Mouse (Mus musculus): ENCODE measurements around the gene Topors. TPM values are rescaled to one million over a fixed set of nuclear protein-coding genes. Genes with fewer than 3 reads are reported as not detected.

Gene Topors
- polyA plus RNA-seq, 2 experiments, result 20.2 to 43.4 TPM

DNA sequence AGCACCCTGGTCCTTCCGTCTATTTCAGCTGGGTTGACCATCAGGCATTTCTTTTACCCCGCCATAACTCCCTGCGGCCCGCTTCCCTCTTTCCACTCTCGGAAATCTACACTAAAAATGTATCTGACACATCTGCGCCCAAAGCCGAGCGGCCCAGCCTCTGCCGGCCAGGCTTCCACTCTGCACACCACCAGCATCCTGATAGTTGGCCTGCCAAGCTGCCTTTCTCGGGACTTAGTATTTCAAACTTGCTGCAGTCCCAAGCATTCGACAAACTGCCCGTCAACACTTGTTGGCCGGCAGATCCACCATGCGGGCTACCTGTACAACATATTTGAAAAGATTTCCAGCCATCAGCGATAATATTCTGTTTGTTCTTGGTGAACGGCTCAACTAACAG is 815 bp downstream of the Topors start:
- DNase-seq (ENCODE audit: low spot score) (peak; percentile 6), ATAC-seq (ENCODE audit: low FRiP score, low read depth) (no peak)
- H3K27ac ChIP-seq (replicated peaks; ENCODE audit: low read depth, low read length), result peak overlapping the region; percentile 98
- peak overlapping the region; percentile 90 for H3K9ac ChIP-seq (ENCODE audit: low read depth, low read length, severe bottlenecking)
- H3K4me1 ChIP-seq (ENCODE audit: control insufficient read depth, insufficient read depth, low read length), result peaks cover 9% of the 10 kb centered on the region
- 0% methylated on average over 16 of the region's 16 CpGs for WGBS
- H3K36me3 ChIP-seq (ENCODE audit: control insufficient read depth, insufficient read depth, low read length), result peaks cover 36% of the 10 kb centered on the region
- no peaks in the 10 kb centered on the region for H3K9me3 ChIP-seq (ENCODE audit: control insufficient read depth, low read length)
- TF ChIP-seq POLR2A (IDR thresholded peaks at IDR 0.05; ENCODE audit: borderline replicate concordance, extremely low read depth, insufficient read depth, insufficient read length), result no peak
- no peaks in the 10 kb centered on the region for H3K27me3 ChIP-seq (ENCODE audit: control insufficient read depth, insufficient read depth, low read length)
- peak overlapping the region; percentile 86 for H3K4me2 ChIP-seq (replicated peaks; ENCODE audit: low read depth, low read length, severe bottlenecking)
- peak overlapping the region; percentile 82 for H3K4me3 ChIP-seq (replicated peaks; ENCODE audit: low read length)

DNA sequence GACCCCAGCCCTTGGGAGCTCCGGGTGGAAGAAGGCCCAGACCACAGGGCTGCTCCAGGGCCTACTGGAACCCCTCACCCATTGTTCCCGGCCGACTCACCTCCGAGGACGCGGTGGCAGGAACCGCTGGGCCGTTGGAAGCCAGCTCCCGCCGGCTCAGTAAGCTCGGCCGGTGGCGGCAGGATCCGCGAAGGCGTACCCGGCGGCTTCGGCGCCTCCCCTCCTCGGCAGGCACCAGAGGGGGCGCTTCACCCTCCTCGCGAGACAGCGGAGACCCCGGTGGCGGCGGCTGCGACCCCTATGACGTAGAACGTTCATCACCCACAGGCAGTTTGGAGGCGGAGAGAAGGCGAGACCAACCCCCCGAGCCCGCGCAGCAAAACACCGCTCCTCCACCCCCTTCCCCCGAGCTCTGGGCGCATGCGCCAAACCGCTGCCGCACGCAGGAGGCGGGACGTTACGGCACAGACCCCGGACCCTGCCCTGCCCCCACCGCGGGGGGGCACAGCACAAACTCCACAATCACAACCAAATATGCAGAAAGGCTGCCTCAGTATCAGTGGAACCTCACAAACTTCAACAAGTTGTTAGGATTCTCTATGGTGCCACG is 1.3 kb downstream of the Topors start:
- Histone ChIP-seq H3K9ac (ENCODE audit: low read depth, low read length, severe bottlenecking) (peak overlapping the region; percentile 90), H3K36me3 (ENCODE audit: control insufficient read depth, insufficient read depth, low read length) (peaks cover 36% of the 10 kb centered on the region), H3K4me2 (replicated peaks; ENCODE audit: low read depth, low read length, severe bottlenecking) (peak overlapping the region; percentile 86), H3K27ac (replicated peaks; ENCODE audit: low read depth, low read length) (peak overlapping the region; percentile 98), H3K4me3 (replicated peaks; ENCODE audit: low read length) (peak overlapping the region; percentile 82), H3K4me1 (ENCODE audit: control insufficient read depth, insufficient read depth, low read length) (peaks cover 9% of the 10 kb centered on the region), H3K9me3 (ENCODE audit: control insufficient read depth, low read length) (no peaks in the 10 kb centered on the region), H3K27me3 (ENCODE audit: control insufficient read depth, insufficient read depth, low read length) (no peaks in the 10 kb centered on the region)
- WGBS, result under 1% methylated on average over 44 of the region's 50 CpGs
- peak; percentile 88 for DNase-seq (ENCODE audit: low spot score)
- TF ChIP-seq POLR2A (IDR thresholded peaks at IDR 0.05; ENCODE audit: borderline replicate concordance, extremely low read depth, insufficient read depth, insufficient read length), result 0 out of 2 replicates have a peak, but pooled peaks have one; percentile 29
- peak; percentile 83 for ATAC-seq (ENCODE audit: low FRiP score, low read depth)

DNA sequence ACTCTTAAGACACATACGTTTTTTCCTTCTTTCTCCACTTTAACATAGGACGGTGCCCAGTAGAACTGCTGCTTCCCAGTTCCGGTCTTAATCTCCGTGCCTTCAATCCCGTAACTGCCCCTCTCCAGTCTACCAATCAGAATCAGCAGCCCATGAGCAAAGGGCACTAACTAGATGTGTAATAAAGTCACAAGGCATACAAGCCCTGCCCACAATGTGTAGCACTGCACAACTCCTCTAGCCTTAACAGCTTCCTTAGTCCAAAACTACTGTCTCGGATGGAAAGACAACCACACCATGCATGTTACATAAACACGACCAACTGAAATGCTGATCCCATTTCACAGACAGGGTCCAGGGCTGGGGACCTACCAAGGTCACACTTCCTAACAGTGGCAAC is 2.0 kb downstream of the Topors start:
- peaks cover 9% of the 10 kb centered on the region for H3K4me1 ChIP-seq (ENCODE audit: control insufficient read depth, insufficient read depth, low read length)
- ATAC-seq (ENCODE audit: low FRiP score, low read depth) (no peak), DNase-seq (ENCODE audit: low spot score) (no peak)
- H3K4me2 ChIP-seq (replicated peaks; ENCODE audit: low read depth, low read length, severe bottlenecking), result peak overlapping the region; percentile 86
- 76% methylated on average over 7 of the region's 7 CpGs for WGBS
- H3K4me3 ChIP-seq (replicated peaks; ENCODE audit: low read length), result peak overlapping the region; percentile 82
- H3K27ac ChIP-seq (replicated peaks; ENCODE audit: low read depth, low read length), result peak overlapping the region; percentile 34; the same call in 1 of the 2 replicates
- H3K9ac ChIP-seq (ENCODE audit: low read depth, low read length, severe bottlenecking), result peak overlapping the region; percentile 90
- no peaks in the 10 kb centered on the region for H3K27me3 ChIP-seq (ENCODE audit: control insufficient read depth, insufficient read depth, low read length)
- peaks cover 42% of the 10 kb centered on the region for H3K36me3 ChIP-seq (ENCODE audit: control insufficient read depth, insufficient read depth, low read length)
- TF ChIP-seq POLR2A (IDR thresholded peaks at IDR 0.05; ENCODE audit: borderline replicate concordance, extremely low read depth, insufficient read depth, insufficient read length), result no peak
- H3K9me3 ChIP-seq (ENCODE audit: control insufficient read depth, low read length), result no peaks in the 10 kb centered on the region

DNA sequence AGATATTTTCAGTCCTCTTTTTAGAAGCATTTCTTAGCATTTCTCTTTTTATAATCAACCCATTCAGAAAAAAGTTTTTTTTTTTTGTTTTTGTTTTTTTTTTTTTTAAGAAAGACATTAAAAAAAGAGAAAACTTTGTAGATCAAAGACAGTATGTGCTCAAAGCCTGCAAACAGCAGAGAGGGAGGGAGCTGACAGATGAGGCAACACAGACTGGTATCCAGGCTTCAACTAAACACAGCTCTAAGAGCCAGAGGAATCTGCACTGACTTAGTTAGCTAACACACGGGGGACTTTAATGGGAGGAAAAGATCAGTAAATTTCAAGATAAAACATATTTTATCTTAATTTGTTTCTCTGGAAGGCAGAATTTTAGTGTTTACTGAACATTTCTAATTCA is 5.3 kb downstream of the Topors start:
- H3K27ac ChIP-seq (replicated peaks; ENCODE audit: low read depth, low read length), result no peak overlapping the region
- H3K9me3 ChIP-seq (ENCODE audit: control insufficient read depth, low read length), result no peaks in the 10 kb centered on the region
- DNase-seq (ENCODE audit: low spot score), result no peak
- peaks cover 9% of the 10 kb centered on the region for H3K4me1 ChIP-seq (ENCODE audit: control insufficient read depth, insufficient read depth, low read length)
- no peak overlapping the region for H3K4me3 ChIP-seq (replicated peaks; ENCODE audit: low read length)
- peaks cover 70% of the 10 kb centered on the region for H3K36me3 ChIP-seq (ENCODE audit: control insufficient read depth, insufficient read depth, low read length)
- no peak overlapping the region for H3K9ac ChIP-seq (ENCODE audit: low read depth, low read length, severe bottlenecking)
- no peaks in the 10 kb centered on the region for H3K27me3 ChIP-seq (ENCODE audit: control insufficient read depth, insufficient read depth, low read length)
- H3K4me2 ChIP-seq (replicated peaks; ENCODE audit: low read depth, low read length, severe bottlenecking), result no peak overlapping the region
- TF ChIP-seq POLR2A (IDR thresholded peaks at IDR 0.05; ENCODE audit: borderline replicate concordance, extremely low read depth, insufficient read depth, insufficient read length), result no peak
- ATAC-seq (ENCODE audit: low FRiP score, low read depth), result no peak
- 73% methylated on average over 1 of the region's 1 CpGs for WGBS

DNA sequence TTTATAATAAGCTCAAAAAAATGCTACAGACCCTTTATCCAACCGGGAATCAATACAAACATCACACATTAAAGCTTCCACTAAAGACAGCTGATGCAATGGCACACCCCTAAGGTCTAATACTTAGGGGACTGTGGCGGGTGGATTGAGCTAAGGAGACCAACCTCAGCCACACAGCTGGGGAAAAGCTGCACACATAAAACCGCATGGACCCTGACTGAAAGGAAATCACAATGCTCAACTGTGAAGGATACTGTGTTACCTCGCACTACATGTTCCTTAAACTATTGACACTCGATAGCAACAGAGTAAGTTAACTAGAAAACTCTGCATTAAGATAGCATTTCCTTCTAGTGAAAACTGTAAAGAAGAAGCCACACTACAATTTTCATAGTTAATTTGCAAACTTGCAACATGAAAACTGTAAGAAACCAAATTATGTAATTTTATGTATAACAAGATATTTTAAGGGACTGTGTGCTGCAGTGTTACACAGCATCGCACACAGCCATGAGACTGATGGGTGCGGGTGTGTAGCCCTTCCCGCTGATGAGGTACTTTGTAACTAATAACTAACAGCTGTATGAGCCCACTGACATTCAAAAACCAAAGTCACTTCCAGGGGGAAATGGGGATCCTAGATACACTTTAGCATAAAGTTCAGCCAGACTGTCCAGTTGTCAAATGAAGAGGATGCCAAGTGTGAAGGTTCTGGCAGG is 15.1 kb downstream of the Topors start:
- ATAC-seq (ENCODE audit: low FRiP score, low read depth), result peak; percentile 27; the same call in 1 of the 2 replicates
- no peak overlapping the region for H3K4me3 ChIP-seq (replicated peaks; ENCODE audit: low read length)
- TF ChIP-seq POLR2A (IDR thresholded peaks at IDR 0.05; ENCODE audit: borderline replicate concordance, extremely low read depth, insufficient read depth, insufficient read length), result no peak

More for the DNA sequence above, 15.1 kb downstream of the Topors start:
- H3K9me3 ChIP-seq (ENCODE audit: control insufficient read depth, low read length), result no peaks in the 10 kb centered on the region
- peak; percentile 8 for DNase-seq (ENCODE audit: low spot score)
- no peaks in the 10 kb centered on the region for H3K27me3 ChIP-seq (ENCODE audit: control insufficient read depth, insufficient read depth, low read length)
- no peak overlapping the region for H3K9ac ChIP-seq (ENCODE audit: low read depth, low read length, severe bottlenecking)
- WGBS, result 49% methylated on average over 8 of the region's 8 CpGs
- no peak overlapping the region for H3K4me2 ChIP-seq (replicated peaks; ENCODE audit: low read depth, low read length, severe bottlenecking)
- no peak overlapping the region for H3K27ac ChIP-seq (replicated peaks; ENCODE audit: low read depth, low read length)
- 0 out of 2 replicates have a peak, but pooled peaks cover 3% of the 10 kb centered on the region for H3K4me1 ChIP-seq (ENCODE audit: control insufficient read depth, insufficient read depth, low read length)
- peaks cover 15% of the 10 kb centered on the region; the same call in 1 of the 2 replicates for H3K36me3 ChIP-seq (ENCODE audit: control insufficient read depth, insufficient read depth, low read length)

All from limb, embryonic 14.5 days (tissue).